Mouse (Mus musculus) spleen, adult 2 months (tissue): ENCODE measurements around the gene Cdh24. TPM values are rescaled to one million over a fixed set of nuclear protein-coding genes. Genes with fewer than 3 reads are reported as not detected.

ENCODE experiments used
- DNase-seq, 2 experiments: peaks; one replicate each; pipeline versions ENCODE4 v3.0.0 to v3.0.0-alpha.2; 2012 to 2021; ENCODE audit warnings: low spot score in 2 of 2, low read depth in 1 of 2
- H3K27ac ChIP-seq: fragments of 200-500 bp; 2 replicates; pipeline ENCODE4 v1.5.1; 2012; ENCODE audit warnings: low read length, inconsistent platforms; ENCODE audit not compliant: insufficient read depth
- H3K27me3 ChIP-seq: fragments of 200-500 bp; 2 replicates; pipeline ENCODE4 v1.6.1; 2012; ENCODE audit warnings: mild to moderate bottlenecking, moderate library complexity, low read length, inconsistent platforms; ENCODE audit not compliant: control insufficient read depth, insufficient read depth
- H3K36me3 ChIP-seq: fragments of 200-500 bp; 2 replicates; pipeline ENCODE4 v1.6.1; 2012; ENCODE audit warnings: mild to moderate bottlenecking, low read length, inconsistent platforms; ENCODE audit not compliant: control insufficient read depth, insufficient read depth
- H3K4me1 ChIP-seq: fragments of 200-500 bp; 2 replicates; pipeline ENCODE4 v1.6.1; 2011; ENCODE audit warnings: inconsistent platforms; ENCODE audit not compliant: control insufficient read depth, insufficient read depth, insufficient read length
- H3K4me3 ChIP-seq: fragments of 200-500 bp; 2 replicates; pipeline ENCODE4 v1.5.1; 2011; ENCODE audit warnings: mild to moderate bottlenecking, inconsistent platforms; ENCODE audit not compliant: insufficient read depth, insufficient read length; ENCODE audit errors: extremely low read depth
- CTCF ChIP-seq: fragments of 200-500 bp; IDR thresholded peaks from 2 replicates; pipeline ENCODE4 v1.5.1; 2011; ENCODE audit warnings: mild to moderate bottlenecking, inconsistent platforms; ENCODE audit not compliant: insufficient read depth, insufficient read length, insufficient replicate concordance; ENCODE audit errors: extremely low read depth
- POLR2A ChIP-seq: fragments of 200-500 bp; IDR thresholded peaks from 2 replicates; pipeline ENCODE4 v1.6.1; 2011; ENCODE audit warnings: low read depth, low read length, inconsistent platforms
- WGBS: fragments of 180-500 bp; shearing (Covaris S2); methylation state at CpG from one replicate; pipeline ENCODE4 v1.1.7; 2018; 5-methylcytosine and 5-hydroxymethylcytosine counted together
- polyA plus RNA-seq: library from polyadenylated mRNA; depleted of rRNA; stranded (reverse); fragments of >200 nt; gene quantifications from 2 replicates; pipeline ENCODE4 v1.2.3, GENCODE M21; 2012

Cdh24 gene
- polyA plus RNA-seq, 1 experiment = 7.3 TPM

DNA sequence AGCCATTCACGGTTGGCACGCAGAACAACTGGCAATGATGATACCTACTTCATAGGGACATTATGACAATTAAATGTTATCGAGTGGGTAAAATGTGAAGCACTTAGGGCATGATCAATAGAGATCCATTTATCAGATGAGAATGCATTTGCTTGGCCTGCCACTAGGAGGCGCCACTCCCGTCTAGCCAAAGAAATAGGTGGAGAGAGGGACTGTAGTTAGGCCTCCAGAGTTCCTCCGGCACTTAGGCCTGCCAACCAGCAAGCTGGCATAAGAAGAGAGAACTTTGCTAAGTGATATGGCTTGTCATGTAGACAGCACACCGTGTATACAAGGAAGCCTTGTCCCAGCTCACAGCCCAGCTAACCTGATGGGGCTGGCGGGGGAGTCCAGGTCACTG, 4.2 kb downstream of the Cdh24 start:
- H3K4me3 ChIP-seq = no peak overlapping the region
- H3K27ac ChIP-seq = no peak overlapping the region
- TF ChIP-seq CTCF (peak; percentile 64; the same call in 1 of the 2 replicates), POLR2A (no peak)
- H3K36me3 ChIP-seq = peaks cover 9% of the 10 kb centered on the region
- DNase-seq = peak; percentile 9 to 52
- no peaks in the 10 kb centered on the region for H3K27me3 ChIP-seq
- 59% methylated on average over 8 of the region's 8 CpGs for WGBS
- peaks cover 7% of the 10 kb centered on the region for H3K4me1 ChIP-seq

DNA sequence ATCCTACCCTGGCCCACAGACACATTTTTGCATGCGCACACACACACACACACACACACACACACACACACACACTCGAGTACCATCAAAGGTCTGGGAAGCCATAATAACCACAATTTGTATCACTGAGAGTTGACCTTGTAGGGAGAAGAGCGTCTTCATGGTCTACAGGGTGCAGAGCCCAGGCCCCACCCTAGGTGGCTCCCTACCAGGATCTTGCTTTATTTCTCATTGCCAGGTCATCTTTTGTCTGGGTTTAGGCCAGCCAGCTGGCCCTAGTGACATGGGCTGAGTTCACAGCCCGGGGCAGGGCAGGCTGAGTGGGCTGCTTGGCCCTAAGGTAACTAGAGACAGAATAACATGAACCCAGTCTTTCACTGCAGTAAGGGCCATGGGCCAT, 7.0 kb downstream of the Cdh24 start:
- H3K4me3 ChIP-seq = no peak overlapping the region
- H3K27me3 ChIP-seq = no peaks in the 10 kb centered on the region
- no peak for DNase-seq
- H3K27ac ChIP-seq = no peak overlapping the region
- no peak for TF ChIP-seq POLR2A
- TF ChIP-seq CTCF = peak; percentile 10; the same call in 1 of the 2 replicates
- H3K4me1 ChIP-seq = no peaks in the 10 kb centered on the region; the same call in 1 of the 2 replicates
- peaks cover 10% of the 10 kb centered on the region for H3K36me3 ChIP-seq
- 67% methylated on average over 4 of the region's 4 CpGs for WGBS

- 95% methylated on average over 37 of the region's 37 CpGs for WGBS
- no peak overlapping the region for H3K27ac ChIP-seq
- TF ChIP-seq POLR2A = no peak
- TF ChIP-seq CTCF = no peak
Observed at GRCm38 (mm10) chr14:54632252-54632651, 8.9 kb downstream of the Cdh24 start.

GRCm38 (mm10) chr14:54631240-54631599, 9.9 kb downstream of the Cdh24 start:
- Histone ChIP-seq H3K36me3 (peaks cover 10% of the 10 kb centered on the region), H3K4me1 (no peaks in the 10 kb centered on the region; the same call in 1 of the 2 replicates), H3K27ac (no peak overlapping the region), H3K27me3 (no peaks in the 10 kb centered on the region), H3K4me3 (no peak overlapping the region)
- WGBS = 88% methylated on average over 4 of the region's 4 CpGs
- TF ChIP-seq CTCF (no peak), POLR2A (no peak)
- DNase-seq = no peak

More at GRCm38 (mm10) chr14:54632252-54632651, 8.9 kb downstream of the Cdh24 start:
- peaks cover 10% of the 10 kb centered on the region for H3K36me3 ChIP-seq
- no peak overlapping the region for H3K4me3 ChIP-seq
- no peaks in the 10 kb centered on the region for H3K27me3 ChIP-seq
- DNase-seq = no peak
- no peaks in the 10 kb centered on the region; the same call in 1 of the 2 replicates for H3K4me1 ChIP-seq

- Histone ChIP-seq H3K27ac (no peak overlapping the region), H3K4me3 (no peak overlapping the region), H3K27me3 (no peaks in the 10 kb centered on the region), H3K4me1 (no peaks in the 10 kb centered on the region; the same call in 1 of the 2 replicates), H3K36me3 (peaks cover 10% of the 10 kb centered on the region)
- DNase-seq = no peak
- TF ChIP-seq POLR2A (no peak), CTCF (no peak)
- 71% methylated on average over 11 of the region's 11 CpGs for WGBS
Observed at GRCm38 (mm10) chr14:54630583-54631239, 10.5 kb downstream of the Cdh24 start.

DNA sequence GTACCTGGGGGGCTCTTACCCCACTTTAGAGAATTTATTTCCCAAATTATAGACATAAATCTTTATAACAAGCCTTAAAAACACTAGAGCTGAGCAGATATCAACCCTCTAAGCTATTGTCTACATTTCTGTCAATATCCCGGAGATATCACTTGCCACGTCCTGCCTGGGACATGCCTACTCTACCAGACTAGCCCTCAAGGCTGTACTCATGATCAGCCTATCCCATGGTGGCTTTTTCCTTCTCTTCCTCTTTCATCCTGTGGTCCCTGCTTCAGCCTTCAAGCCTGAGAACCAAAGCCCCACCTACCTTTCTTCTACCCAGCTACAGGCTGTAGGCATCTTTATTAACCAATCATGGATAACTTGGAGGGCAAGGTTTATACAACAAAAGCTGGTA, 11.4 kb downstream of the Cdh24 start:
- Histone ChIP-seq H3K4me1 (no peaks in the 10 kb centered on the region; the same call in 1 of the 2 replicates), H3K27me3 (no peaks in the 10 kb centered on the region), H3K27ac (no peak overlapping the region), H3K4me3 (no peak overlapping the region), H3K36me3 (peaks cover 10% of the 10 kb centered on the region)
- WGBS = 85% methylated on average over 2 of the region's 2 CpGs
- no peak for DNase-seq
- no peak for TF ChIP-seq POLR2A
- no peak for TF ChIP-seq CTCF

- TF ChIP-seq POLR2A (no peak), CTCF (no peak)
- Histone ChIP-seq H3K4me1 (no peaks in the 10 kb centered on the region; the same call in 1 of the 2 replicates), H3K4me3 (no peak overlapping the region), H3K27me3 (no peaks in the 10 kb centered on the region), H3K27ac (no peak overlapping the region), H3K36me3 (peaks cover 10% of the 10 kb centered on the region)
- WGBS = 76% methylated on average over 5 of the region's 5 CpGs
- no peak for DNase-seq
Observed at GRCm38 (mm10) chr14:54628103-54628502, 13.1 kb downstream of the Cdh24 start.
